ENCODE assay signal across 13 mouse cellular contexts in the genomic region with DNA sequence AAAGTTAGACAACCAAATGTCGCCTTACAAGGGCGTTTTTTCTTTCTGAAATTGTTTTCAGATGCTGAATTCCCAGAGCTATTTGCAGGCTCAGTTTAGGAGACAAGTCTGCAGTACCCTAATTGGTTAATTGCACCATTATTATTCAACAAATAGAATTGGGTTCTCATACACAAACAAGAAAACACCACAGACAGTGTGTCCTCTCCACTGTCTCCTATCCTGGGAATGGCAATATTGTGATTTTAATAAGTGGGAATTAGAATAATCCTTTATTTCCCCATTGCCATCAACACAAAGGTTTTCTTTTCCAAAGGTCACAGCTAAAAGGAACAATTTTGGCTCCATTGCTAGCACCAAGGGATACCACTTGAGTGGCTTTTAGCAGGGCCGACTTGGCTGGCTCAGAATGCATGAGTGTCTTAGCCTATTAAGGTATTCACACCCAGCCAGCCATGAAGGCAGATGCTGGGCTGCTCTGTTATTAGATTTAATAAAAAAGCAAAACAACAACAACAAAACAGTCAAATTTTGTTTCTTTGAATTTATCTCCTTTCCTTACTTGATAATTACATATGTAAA. TPM values are rescaled to one million over a fixed set of nuclear protein-coding genes. Genes with fewer than 3 reads are reported as not detected.
DNase-seq lines count a peak whose midpoint lies in the region; ATAC-seq and TF ChIP-seq lines count a peak whose summit lies in the region.
"Had no signal": no experiment of that assay in that cellular context is flagged by ENCODE, and none has a peak within 500 bp of the region (broad histone marks: within the 10 kb centered on the region; RNA-seq: fewer than 3 reads in every experiment).

No protein-coding gene starts in this region.

- no peaks in the 10 kb centered on the region for H3K4me1 ChIP-seq in neural tube, embryonic 12.5 days
- H3K4me1 ChIP-seq in midbrain, embryonic 10.5 days: peaks cover 15% of the 10 kb centered on the region
- H3K4me1 ChIP-seq in kidney, adult 2 months (ENCODE audit: control insufficient read depth, insufficient read depth, low read length): no peaks in the 10 kb centered on the region
- H3K4me1 ChIP-seq: embryonic facial prominence, embryonic 15.5 days had no signal

- TF ChIP-seq POLR2A in kidney, adult 2 months (IDR thresholded peaks at IDR 0.05; ENCODE audit: low read depth, low read length): no peak

- WGBS in neural tube, embryonic 12.5 days: 52% methylated on average over 3 of the region's 3 CpGs
- WGBS in midbrain, embryonic 10.5 days: 62% methylated on average over 3 of the region's 3 CpGs
- 66% methylated on average over 3 of the region's 3 CpGs for WGBS in kidney, adult 2 months

- DNase-seq in cerebellum, adult 9-10 months: peak; percentile 11
- DNase-seq in cerebellum, adult 11-12 months: no peak
- no peak for DNase-seq in neural tube, embryonic 10.5 days (ENCODE audit: extremely low spot score, low spot score)
- DNase-seq in midbrain, embryonic 10.5 days (ENCODE audit: low spot score): peak; percentile 23
- DNase-seq in kidney, adult 2 months: no peak
- no peak for DNase-seq in natural killer cell, adult 2 months (ENCODE audit: low spot score in 2 of 2)
- DNase-seq in kidney, postnatal 14 days: no peak
- DNase-seq: gastrocnemius, postnatal 25 days; lung, embryonic 14.5 days; thymus, postnatal 4 days had no signal

- H3K27ac ChIP-seq in neural tube, embryonic 12.5 days: no peak overlapping the region
- H3K27ac ChIP-seq in midbrain, embryonic 10.5 days (replicated peaks): peak overlapping the region; percentile 46; the same call in 1 of the 2 replicates
- no peak overlapping the region for H3K27ac ChIP-seq in kidney, adult 2 months (ENCODE audit: insufficient read depth, low read depth, low read length)
- H3K27ac ChIP-seq: embryonic facial prominence, embryonic 15.5 days had no signal

- no peaks in the 10 kb centered on the region for H3K36me3 ChIP-seq in neural tube, embryonic 12.5 days
- H3K36me3 ChIP-seq in midbrain, embryonic 10.5 days: no peaks in the 10 kb centered on the region
- no peaks in the 10 kb centered on the region for H3K36me3 ChIP-seq in kidney, adult 2 months (ENCODE audit: control insufficient read depth, insufficient read depth, low read length)
- H3K36me3 ChIP-seq: embryonic facial prominence, embryonic 15.5 days had no signal

- 0 out of 2 replicates have a peak, but pooled peaks have one; percentile 61 for ATAC-seq in neural tube, embryonic 12.5 days (ENCODE audit: low FRiP score, low read depth)
- ATAC-seq: intestine, postnatal 0 days had no signal

- H3K9ac ChIP-seq in neural tube, embryonic 12.5 days: no peak overlapping the region
- H3K9ac ChIP-seq: embryonic facial prominence, embryonic 15.5 days; lung, embryonic 14.5 days had no signal

- H3K4me3 ChIP-seq in neural tube, embryonic 12.5 days: no peak overlapping the region
- no peak overlapping the region for H3K4me3 ChIP-seq in midbrain, embryonic 10.5 days
- no peak overlapping the region for H3K4me3 ChIP-seq in kidney, adult 2 months (ENCODE audit: insufficient read depth, low read depth, low read length)
- H3K4me3 ChIP-seq: embryonic facial prominence, embryonic 15.5 days had no signal

- H3K9me3 ChIP-seq in neural tube, embryonic 12.5 days: no peaks in the 10 kb centered on the region
- no peaks in the 10 kb centered on the region for H3K9me3 ChIP-seq in midbrain, embryonic 10.5 days (replicated peaks)
- H3K9me3 ChIP-seq: embryonic facial prominence, embryonic 15.5 days had no signal

- TF ChIP-seq CTCF in kidney, adult 2 months (conservative IDR thresholded peaks at IDR 0.05; ENCODE audit: insufficient read depth, insufficient read length, low read depth, low read length): no peak

- no peak overlapping the region for H3K4me2 ChIP-seq in neural tube, embryonic 12.5 days (replicated peaks)
- H3K4me2 ChIP-seq: embryonic facial prominence, embryonic 15.5 days; lung, embryonic 14.5 days had no signal

- H3K27me3 ChIP-seq in neural tube, embryonic 12.5 days (replicated peaks): no peaks in the 10 kb centered on the region
- no peaks in the 10 kb centered on the region; the same call in 1 of the 2 replicates for H3K27me3 ChIP-seq in midbrain, embryonic 10.5 days (ENCODE audit: low read depth, poor library complexity, severe bottlenecking)
- H3K27me3 ChIP-seq in kidney, adult 2 months (replicated peaks; ENCODE audit: control insufficient read depth, insufficient read depth, low read length): no peaks in the 10 kb centered on the region
- H3K27me3 ChIP-seq: embryonic facial prominence, embryonic 15.5 days had no signal

RNA-seq across cellular contexts. Expression of a gene that starts 53.3 kb away (rescaled TPM):
- 6.5 and 8.5 TPM in 2 replicates for polyA plus RNA-seq in neural tube, embryonic 12.5 days (2016; fragmentation: Nextera tagmentation; extraction: Ambion mirVana)
- polyA plus RNA-seq in midbrain, embryonic 10.5 days (2016; fragmentation: Nextera tagmentation; extraction: Ambion mirVana): 1.7 and 3.1 TPM in 2 replicates
- 0.08 and 0.11 TPM in 2 replicates for polyA plus RNA-seq in kidney, adult 2 months (2012; rRNA removed)

Comparison
In these comparisons a context has a peak if more than half of its experiments do, and no peak if none do; other contexts are left out.
1. DNase-seq: peak in cerebellum, adult 9-10 months (single experiment) and midbrain, embryonic 10.5 days (single experiment); none in cerebellum, adult 11-12 months (single experiment), neural tube, embryonic 10.5 days (single experiment), kidney, adult 2 months (single experiment), natural killer cell, adult 2 months (0 of 2) and kidney, postnatal 14 days (single experiment).